Mouse (Mus musculus) midbrain, embryonic 15.5 days (tissue): ENCODE data around the gene Abcc5. TPM values are rescaled to one million over a fixed set of nuclear protein-coding genes. Genes with fewer than 3 reads are reported as not detected.
"Not testable (repeated sequence)": the region's sequence is repeated elsewhere in the genome, so short reads cannot be mapped to it uniquely, and the experiment has no call there.

Source experiments
- ATAC-seq: fragments of 200-750 bp; cut with Nextera tagmentation; replicated peaks from 2 replicates; pipeline ENCODE4 v1.8.0; 2017; ENCODE audit warnings: moderate TSS enrichment
- H3K27ac ChIP-seq: fragments of 300-500 bp; sonication (generic); 2 replicates; pipeline ENCODE4 v1.5.1; 2015; ENCODE audit warnings: mild to moderate bottlenecking, inconsistent platforms
- H3K27me3 ChIP-seq: fragments of 300-500 bp; sonication (generic); replicated peaks from 2 replicates; pipeline ENCODE4 v1.6.1; 2015; ENCODE audit warnings: inconsistent platforms
- H3K36me3 ChIP-seq: fragments of 300-500 bp; sonication (generic); replicated peaks from 2 replicates; pipeline ENCODE4 v1.6.1; 2015; ENCODE audit warnings: inconsistent platforms
- H3K4me1 ChIP-seq: fragments of 300-500 bp; sonication (generic); 2 replicates; pipeline ENCODE4 v1.6.1; 2015; ENCODE audit warnings: inconsistent platforms
- H3K4me2 ChIP-seq: fragments of 300-500 bp; sonication (generic); 2 replicates; pipeline ENCODE4 v1.6.1; 2015; ENCODE audit warnings: inconsistent platforms, mild to moderate bottlenecking, moderate library complexity
- H3K4me3 ChIP-seq: fragments of 300-500 bp; sonication (generic); 2 replicates; pipeline ENCODE4 v1.5.1; 2015; ENCODE audit warnings: mild to moderate bottlenecking, inconsistent platforms
- H3K9ac ChIP-seq: fragments of 300-500 bp; sonication (generic); 2 replicates; pipeline ENCODE4 v1.6.1; 2015; ENCODE audit warnings: mild to moderate bottlenecking, inconsistent platforms
- H3K9me3 ChIP-seq: fragments of 300-500 bp; sonication (generic); 2 replicates; pipeline ENCODE4 v1.6.1; 2016; ENCODE audit warnings: inconsistent platforms
- WGBS: fragments of 180-500 bp; shearing (Covaris S2); methylation state at CpG from one replicate; pipeline ENCODE4 v1.1.7; 2015; ENCODE audit warnings: mixed read lengths; 5-methylcytosine and 5-hydroxymethylcytosine counted together
- polyA plus RNA-seq: library from polyadenylated mRNA; unstranded; fragments of >200 nt; fragmentation: Nextera tagmentation; extraction: Ambion mirVana; gene quantifications from 2 replicates; pipeline ENCODE4 v1.2.1, GENCODE M21; 2015

Abcc5 gene
- polyA plus RNA-seq, 1 experiment from 2014 or later, result 182 TPM

DNA sequence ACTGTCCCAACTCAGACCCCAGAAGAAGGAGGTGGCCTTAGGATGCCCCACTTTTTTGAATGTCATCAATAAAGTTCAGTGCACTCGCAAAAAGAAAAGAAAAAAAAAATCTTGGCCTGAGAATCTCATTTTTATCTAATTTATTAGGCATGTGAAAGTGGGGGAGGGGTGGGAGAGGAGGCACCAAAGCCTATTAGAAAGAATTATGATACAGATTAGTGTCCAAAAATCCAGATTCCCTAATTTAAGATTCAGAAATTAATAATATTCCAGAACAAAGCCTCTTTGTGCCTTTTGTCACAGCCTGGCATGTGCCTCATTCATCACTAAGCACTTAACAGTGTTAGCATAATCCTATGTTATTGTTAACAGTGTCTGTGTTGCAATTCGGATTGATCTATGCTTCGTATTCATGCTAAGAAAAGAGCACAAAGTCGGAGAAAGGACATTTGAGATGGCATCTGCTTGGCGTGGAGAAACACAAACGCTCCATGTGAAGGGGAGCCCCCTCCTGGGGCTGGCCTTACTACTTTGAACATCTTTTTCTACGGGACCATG lies 18.7 kb upstream of the Abcc5 start:
- WGBS, result 28% methylated on average over 7 of the region's 7 CpGs
- ATAC-seq, result no peak

DNA sequence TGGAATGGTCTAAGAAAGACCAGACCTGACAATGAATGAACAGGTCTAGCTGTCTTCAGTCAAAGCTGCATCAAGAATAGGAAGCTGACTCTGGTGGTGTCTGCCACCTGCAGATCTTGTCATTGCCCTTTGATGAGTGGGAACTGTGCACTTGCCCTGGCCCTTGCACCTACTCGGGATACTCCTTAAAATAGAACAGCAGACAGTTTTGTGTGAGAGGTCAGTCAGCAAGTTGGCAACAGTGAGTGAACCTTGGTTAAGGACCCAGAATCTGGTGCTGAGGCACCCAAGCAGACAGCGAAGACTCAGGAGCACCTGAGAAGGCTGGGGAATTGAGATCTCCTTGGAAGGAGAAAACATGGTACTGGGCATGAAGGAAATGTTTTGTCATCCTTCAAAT lies 16.7 kb upstream of the Abcc5 start:
- H3K27ac ChIP-seq, result no peak overlapping the region
- no peak for ATAC-seq
- no peak overlapping the region for H3K4me3 ChIP-seq
- no peaks in the 10 kb centered on the region for H3K36me3 ChIP-seq
- no peak overlapping the region for H3K4me2 ChIP-seq
- H3K9ac ChIP-seq, result no peak overlapping the region
- H3K4me1 ChIP-seq, result no peaks in the 10 kb centered on the region
- WGBS, result 94% methylated on average over 2 of the region's 2 CpGs
- no peaks in the 10 kb centered on the region for H3K9me3 ChIP-seq
- H3K27me3 ChIP-seq, result no peaks in the 10 kb centered on the region

More for the DNA sequence above, 18.7 kb upstream of the Abcc5 start:
- H3K4me1 ChIP-seq, result no peaks in the 10 kb centered on the region
- no peaks in the 10 kb centered on the region for H3K27me3 ChIP-seq
- no peak overlapping the region for H3K9ac ChIP-seq
- H3K4me3 ChIP-seq, result no peak overlapping the region
- H3K27ac ChIP-seq, result no peak overlapping the region
- H3K36me3 ChIP-seq, result no peaks in the 10 kb centered on the region
- H3K4me2 ChIP-seq, result no peak overlapping the region
- H3K9me3 ChIP-seq, result no peaks in the 10 kb centered on the region

DNA sequence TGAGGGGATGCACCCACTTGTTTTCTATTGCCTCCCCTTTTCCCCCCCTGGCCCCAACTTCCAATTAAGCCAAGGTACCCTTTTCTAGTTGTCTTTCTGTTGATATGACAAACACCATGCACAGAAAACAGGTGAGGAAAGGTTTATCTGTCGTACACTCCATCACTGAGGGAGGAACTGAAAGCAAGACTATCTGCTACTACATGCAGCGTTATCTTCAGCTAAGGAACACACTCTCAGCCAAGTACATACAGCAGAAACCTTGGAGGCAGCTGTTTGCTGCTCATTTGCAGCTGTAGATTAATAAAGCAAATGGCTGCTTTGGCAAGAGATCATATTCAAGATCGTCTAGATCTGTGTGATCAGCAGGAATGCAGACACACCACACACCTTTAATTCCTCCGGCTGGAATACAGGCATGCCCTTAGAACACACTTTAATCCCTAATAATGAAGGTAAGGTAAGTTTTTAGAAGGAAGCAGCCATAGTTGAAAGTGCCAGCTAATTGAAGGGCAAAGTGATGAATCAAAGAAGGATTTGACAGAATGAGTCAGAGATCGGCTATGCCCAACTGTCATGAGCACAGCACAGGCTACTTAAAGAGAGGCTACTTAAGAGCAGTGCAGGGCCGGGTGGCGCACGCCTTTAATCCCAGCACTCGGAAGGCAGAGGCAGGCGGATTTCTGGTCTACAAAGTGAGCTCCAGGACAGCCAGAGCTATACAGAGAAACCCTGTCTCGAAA lies 12.7 kb upstream of the Abcc5 start:
- Histone ChIP-seq H3K4me1 (no peaks in the 10 kb centered on the region), H3K4me3 (no peak overlapping the region), H3K27me3 (no peaks in the 10 kb centered on the region), H3K36me3 (no peaks in the 10 kb centered on the region), H3K4me2 (no peak overlapping the region), H3K9ac (no peak overlapping the region), H3K27ac (no peak overlapping the region), H3K9me3 (no peaks in the 10 kb centered on the region)
- ATAC-seq, result no peak
- 91% methylated on average over 11 of the region's 11 CpGs for WGBS

DNA sequence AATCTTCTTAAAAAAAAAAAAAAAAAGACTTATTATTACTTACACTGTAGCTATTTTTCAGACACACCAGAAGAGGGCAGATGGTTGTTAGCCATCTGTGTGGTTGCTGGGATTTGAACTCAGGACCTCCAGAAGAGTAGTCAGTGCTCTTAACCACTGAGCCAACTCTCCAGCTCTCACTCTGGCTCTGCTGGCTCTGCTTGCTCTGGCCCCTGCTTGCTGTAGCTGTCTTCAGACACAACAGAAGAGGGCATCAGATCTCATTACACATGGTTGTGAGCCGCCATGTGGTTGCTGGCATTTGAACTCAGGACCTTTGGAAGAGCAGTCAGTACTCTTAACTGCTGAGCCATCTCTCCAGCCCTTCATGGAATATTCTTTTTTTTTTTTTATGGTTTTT lies 11.9 kb upstream of the Abcc5 start:
- H3K27ac ChIP-seq, H3K36me3 ChIP-seq, H3K27me3 ChIP-seq, H3K9ac ChIP-seq, H3K9me3 ChIP-seq, H3K4me3 ChIP-seq, H3K4me1 ChIP-seq, H3K4me2 ChIP-seq, ATAC-seq: not testable (repeated sequence)
- WGBS, result 81% methylated on average over 1 of the region's 1 CpGs

DNA sequence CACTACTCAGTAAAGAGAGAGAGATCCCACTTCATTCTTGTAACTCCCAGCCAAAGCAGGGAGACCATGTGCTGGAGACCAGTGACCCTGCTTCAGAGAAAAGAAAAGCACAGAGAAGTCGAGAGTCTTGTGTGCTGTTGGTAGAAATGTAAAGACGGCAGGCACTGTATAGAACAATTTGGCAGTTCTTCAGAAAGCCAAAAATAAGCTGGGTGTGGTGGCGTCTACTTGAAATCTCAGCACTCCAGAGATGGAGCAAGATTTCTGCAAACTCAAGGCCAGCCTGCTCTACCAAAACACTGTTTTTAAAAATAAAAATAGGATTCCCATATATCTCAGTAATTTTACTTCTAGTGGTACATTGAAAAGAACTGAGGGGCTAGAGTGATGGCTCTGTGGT lies 10.1 kb upstream of the Abcc5 start:
- no peaks in the 10 kb centered on the region for H3K36me3 ChIP-seq

DNA sequence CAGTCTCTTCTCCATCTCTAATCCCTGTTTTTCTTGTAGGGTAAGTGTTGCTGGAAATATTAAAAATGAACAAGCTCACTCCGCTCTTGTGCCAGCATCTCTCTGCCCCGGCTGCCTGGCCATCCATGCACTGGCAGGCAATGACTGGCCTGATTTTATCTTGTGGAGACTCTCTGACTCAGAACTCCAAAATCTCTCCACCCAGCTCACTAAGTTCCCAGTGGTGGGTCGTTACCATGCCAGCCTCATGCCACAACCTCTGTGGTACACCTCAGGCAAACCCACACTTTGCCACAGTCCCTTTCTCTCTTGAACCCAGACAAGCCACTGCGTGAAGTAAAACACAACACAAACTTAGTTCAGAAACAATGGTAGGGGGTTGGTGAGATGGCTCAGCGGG lies 3.1 kb upstream of the Abcc5 start:
- H3K27me3 ChIP-seq, result no peaks in the 10 kb centered on the region
- no peaks in the 10 kb centered on the region for H3K36me3 ChIP-seq
- no peak overlapping the region for H3K4me3 ChIP-seq
- peaks cover 17% of the 10 kb centered on the region for H3K4me1 ChIP-seq
- no peaks in the 10 kb centered on the region for H3K9me3 ChIP-seq
- H3K9ac ChIP-seq, result no peak overlapping the region
- H3K4me2 ChIP-seq, result no peak overlapping the region
- H3K27ac ChIP-seq, result no peak overlapping the region
- 90% methylated on average over 5 of the region's 5 CpGs for WGBS
- no peak for ATAC-seq

More for the DNA sequence above, 10.1 kb upstream of the Abcc5 start:
- Histone ChIP-seq H3K27me3 (no peaks in the 10 kb centered on the region), H3K9me3 (no peaks in the 10 kb centered on the region), H3K27ac (no peak overlapping the region), H3K4me1 (no peaks in the 10 kb centered on the region), H3K4me3 (no peak overlapping the region), H3K4me2 (no peak overlapping the region), H3K9ac (no peak overlapping the region)
- WGBS, result 95% methylated on average over 3 of the region's 3 CpGs
- no peak for ATAC-seq

DNA sequence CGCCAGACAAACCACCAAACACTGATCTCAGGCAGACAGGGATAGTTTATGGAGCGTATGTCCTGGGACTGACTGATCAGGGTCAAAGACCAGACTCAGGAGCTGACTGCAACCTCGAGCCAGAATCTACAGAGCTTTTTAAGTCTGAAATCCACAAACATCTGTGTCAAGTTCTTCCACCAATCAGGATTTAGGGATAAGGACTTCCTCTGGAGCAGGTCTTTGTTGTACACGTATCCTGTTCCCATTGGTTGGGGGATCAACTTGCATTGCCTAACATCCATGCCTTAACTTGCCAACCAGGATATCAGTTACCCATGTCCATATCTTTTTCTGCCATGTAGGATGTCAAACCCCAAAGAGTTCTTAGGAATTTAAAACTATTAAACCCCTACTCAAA lies 1.4 kb upstream of the Abcc5 start:
- H3K4me1 ChIP-seq, result peaks cover 25% of the 10 kb centered on the region
- H3K4me2 ChIP-seq, result no peak overlapping the region
- ATAC-seq, result no peak
- WGBS, result 80% methylated on average over 4 of the region's 4 CpGs
- H3K9ac ChIP-seq, result no peak overlapping the region
- H3K36me3 ChIP-seq, result no peaks in the 10 kb centered on the region
- no peaks in the 10 kb centered on the region for H3K9me3 ChIP-seq
- H3K4me3 ChIP-seq, result no peak overlapping the region
- H3K27ac ChIP-seq, result no peak overlapping the region
- no peaks in the 10 kb centered on the region for H3K27me3 ChIP-seq

DNA sequence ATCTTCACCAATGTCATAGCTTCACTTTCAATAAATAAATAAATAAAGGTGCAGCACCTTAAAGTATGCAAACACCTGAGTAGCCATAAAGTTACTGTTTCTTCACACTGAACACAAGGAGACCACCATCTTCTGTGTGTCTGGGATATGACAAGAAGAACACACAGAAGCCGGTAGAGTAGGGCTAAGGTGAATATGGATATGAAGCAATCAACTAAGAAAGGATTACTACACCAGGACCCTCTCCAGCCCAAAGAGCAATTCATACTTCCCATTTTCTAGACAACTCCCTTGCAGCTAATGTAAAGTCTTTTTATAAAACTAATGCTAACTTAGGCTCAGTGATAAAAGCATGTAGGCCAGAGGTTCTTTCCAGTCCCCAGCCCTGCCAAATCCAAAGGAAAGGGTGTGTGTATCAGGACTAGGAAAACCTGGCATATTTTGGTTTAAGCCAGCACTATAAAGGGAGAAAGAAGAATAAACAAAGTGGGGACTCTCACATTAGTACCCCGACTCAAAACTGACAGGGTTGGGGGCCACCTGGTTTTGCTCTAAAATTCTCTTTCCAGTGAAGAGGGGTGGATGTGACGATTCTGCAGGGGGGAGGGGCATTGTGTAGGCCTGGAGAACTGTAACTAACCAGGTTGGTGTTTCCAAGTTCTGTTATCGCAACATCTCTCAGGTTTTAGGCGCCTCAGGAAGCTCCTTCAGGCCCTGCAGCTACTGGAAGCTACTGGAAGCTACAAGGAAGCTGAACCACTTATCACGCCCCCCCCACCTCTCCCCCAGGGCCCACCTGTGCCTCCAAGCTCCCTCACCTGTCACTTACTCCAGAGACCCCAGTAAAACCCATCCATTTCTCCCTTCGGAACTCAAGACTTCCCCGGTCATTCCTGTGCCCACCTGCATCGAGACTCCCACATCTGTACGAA lies 1.2 kb downstream of the Abcc5 start:
- no peaks in the 10 kb centered on the region for H3K9me3 ChIP-seq
- peak; percentile 15 for ATAC-seq
- peak overlapping the region; percentile 83 for H3K4me2 ChIP-seq
- 46% methylated on average over 10 of the region's 10 CpGs for WGBS
- 0 out of 2 replicates have a peak, but pooled peaks cover 7% of the 10 kb centered on the region for H3K36me3 ChIP-seq
- peak overlapping the region; percentile 94 for H3K27ac ChIP-seq
- no peaks in the 10 kb centered on the region for H3K27me3 ChIP-seq
- H3K4me1 ChIP-seq, result peaks cover 25% of the 10 kb centered on the region
- H3K4me3 ChIP-seq, result peak overlapping the region; percentile 89
- H3K9ac ChIP-seq, result peak overlapping the region; percentile 90

DNA sequence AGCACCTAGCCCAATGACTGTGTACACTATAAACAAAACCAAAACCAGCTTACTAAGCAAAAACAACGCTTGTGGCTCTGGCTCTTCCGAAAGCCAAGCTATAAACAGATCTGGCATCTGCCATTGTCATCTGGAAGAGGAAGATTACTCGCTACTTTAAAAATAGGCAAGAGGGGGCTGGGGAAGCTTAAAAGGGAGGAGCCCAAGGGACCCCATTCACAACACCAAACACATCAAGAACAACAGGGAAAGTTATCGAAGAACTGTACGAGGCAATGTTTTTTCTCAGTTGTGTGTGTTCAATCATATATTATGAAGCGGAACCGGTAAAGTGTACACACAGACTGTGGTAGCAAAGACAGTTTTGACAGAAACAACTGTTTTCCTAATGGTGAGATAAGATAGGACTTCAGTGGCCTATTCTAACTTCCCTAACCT lies 1.9 kb downstream of the Abcc5 start:
- Histone ChIP-seq H3K27ac (no peak overlapping the region), H3K4me2 (peak overlapping the region; percentile 83; the same call in 1 of the 2 replicates), H3K36me3 (0 out of 2 replicates have a peak, but pooled peaks cover 7% of the 10 kb centered on the region), H3K4me1 (peaks cover 25% of the 10 kb centered on the region), H3K9ac (no peak overlapping the region), H3K4me3 (no peak overlapping the region), H3K9me3 (no peaks in the 10 kb centered on the region), H3K27me3 (no peaks in the 10 kb centered on the region)
- ATAC-seq, result no peak
- WGBS, result 91% methylated on average over 7 of the region's 7 CpGs

DNA sequence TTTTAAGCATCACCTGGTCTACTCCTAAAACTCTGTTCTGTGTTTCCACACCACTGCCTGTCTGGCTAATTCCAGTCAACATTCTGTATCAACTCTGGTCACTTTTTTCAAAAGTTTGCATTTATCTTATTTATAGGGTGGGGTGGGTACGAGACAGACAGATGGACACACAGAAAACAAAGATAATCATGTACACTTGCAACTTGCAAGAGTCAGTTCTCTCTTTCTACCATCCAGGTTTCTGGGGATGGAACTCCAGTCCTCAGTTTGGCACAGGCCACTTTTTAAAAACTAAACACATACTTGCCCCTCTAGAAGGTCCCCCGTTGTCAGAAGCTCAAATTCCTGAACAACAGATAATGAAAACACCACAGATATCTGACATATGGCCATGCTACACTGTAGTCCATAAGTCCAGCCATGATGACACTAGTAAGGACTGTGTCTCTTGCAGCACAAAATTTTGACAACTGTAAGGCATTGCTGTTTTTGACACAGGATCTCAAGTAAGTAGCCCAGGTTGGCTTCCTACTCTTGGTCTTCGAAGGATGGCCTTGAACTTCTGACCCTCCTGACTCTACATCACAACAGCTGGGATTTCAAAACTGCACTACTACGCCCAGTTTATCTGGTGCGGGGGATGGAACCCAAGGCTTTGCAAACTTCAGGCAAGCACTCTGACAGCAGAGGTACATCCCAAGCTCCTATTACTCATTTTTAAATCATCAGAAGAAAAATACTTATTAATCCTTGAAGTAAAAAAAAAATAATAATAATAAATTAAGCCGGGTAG lies 3.1 kb downstream of the Abcc5 start:
- Histone ChIP-seq H3K4me3 (no peak overlapping the region), H3K9ac (no peak overlapping the region), H3K36me3 (peaks cover 7% of the 10 kb centered on the region; the same call in 1 of the 2 replicates), H3K27me3 (no peaks in the 10 kb centered on the region), H3K9me3 (no peaks in the 10 kb centered on the region), H3K4me2 (no peak overlapping the region), H3K27ac (no peak overlapping the region), H3K4me1 (peaks cover 25% of the 10 kb centered on the region)
- no peak for ATAC-seq
- 87% methylated on average over 6 of the region's 6 CpGs for WGBS

DNA sequence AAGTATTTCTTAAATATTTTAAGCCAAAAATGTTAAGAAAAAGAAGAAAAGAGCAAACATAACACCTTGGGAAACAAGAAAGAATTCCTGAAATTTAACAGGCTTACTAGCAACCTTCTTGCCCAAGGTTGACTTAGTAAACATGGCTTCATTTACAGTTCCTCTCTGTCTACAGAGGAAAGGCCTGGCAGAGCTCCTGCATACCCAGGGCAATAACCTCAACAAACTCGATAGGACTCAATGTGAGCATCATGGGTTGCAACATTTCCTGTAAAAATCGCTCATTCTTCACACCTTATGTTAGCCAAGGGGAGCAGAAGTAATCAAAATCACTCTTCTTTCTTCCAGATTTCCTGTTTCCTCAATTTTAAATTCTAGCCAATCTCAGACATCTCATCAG lies 8.1 kb downstream of the Abcc5 start:
- no peaks in the 10 kb centered on the region for H3K9me3 ChIP-seq
- 85% methylated on average over 2 of the region's 2 CpGs for WGBS
- no peak overlapping the region for H3K9ac ChIP-seq
- no peak overlapping the region for H3K4me3 ChIP-seq
- no peak overlapping the region for H3K4me2 ChIP-seq
- peaks cover 2% of the 10 kb centered on the region for H3K4me1 ChIP-seq
- H3K27me3 ChIP-seq, result no peaks in the 10 kb centered on the region
- H3K36me3 ChIP-seq, result peaks cover 13% of the 10 kb centered on the region; the same call in 1 of the 2 replicates
- ATAC-seq, result no peak
- no peak overlapping the region for H3K27ac ChIP-seq
